Mouse (Mus musculus) cerebellum, adult 18-20 months (tissue): ENCODE measurements around the gene Olfr957.

Experiments used
- DNase-seq, 2 experiments: peaks; one replicate each; pipeline ENCODE4 v3.0.0; 2021

Olfr957 gene

GRCm38 (mm10) chr9:39515531-39515930 lies at the start of gene Olfr957:
TSS of gene Olfr957 (minus strand) at chr9:39515809.
- no peak for DNase-seq

DNA sequence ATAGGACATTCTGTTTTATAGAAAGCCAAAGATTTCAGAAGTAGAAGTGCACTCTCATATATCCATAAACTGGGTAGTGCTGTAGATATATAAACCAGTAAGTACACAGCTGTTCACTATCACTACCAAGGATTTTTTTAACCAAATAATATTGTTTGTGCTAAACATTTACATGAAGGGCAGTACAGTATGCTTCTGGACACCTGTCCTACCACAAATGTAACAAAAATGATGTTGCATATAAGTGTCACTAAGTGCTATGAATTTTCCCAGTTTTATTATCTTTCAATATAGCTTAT lies 42.7 kb upstream of the Olfr957 start:
- DNase-seq: no peak

DNA sequence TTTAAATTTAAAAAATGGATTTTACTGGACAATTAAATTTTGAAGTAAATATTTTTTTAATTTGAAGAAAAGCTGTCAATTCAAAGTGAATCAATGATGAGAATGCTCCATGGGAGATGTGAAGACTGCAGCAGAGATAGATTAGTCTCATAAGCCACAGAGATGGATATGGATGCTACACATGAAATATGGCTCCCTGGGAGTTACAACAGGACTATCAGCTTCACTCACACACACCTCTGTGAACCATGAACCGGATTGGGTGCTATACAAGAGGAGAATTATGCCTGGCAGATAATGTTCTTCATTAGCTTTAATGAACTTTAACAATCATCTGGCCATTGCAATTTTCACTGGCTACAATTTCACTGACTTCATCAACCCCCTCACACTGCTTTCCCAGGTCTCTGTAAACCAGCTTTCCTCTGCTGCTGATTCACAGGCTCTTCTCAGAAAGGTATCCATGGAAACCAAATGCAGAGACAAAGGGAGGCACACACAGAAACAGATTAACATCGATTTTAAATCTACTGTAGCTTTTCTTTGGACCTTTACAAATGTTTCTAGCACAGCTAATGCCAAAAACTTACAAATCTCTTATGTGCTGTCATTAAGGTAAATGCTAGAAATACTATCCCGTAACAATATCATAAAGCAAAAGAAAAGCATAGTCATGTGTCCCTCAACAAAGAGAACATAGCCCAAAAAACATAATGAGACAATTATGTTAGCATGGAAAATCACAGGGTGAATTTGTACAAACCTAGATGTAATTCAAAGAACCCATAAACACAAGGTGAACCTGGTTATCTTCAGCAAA lies 42.1 kb upstream of the Olfr957 start:
- DNase-seq: no peak

DNA sequence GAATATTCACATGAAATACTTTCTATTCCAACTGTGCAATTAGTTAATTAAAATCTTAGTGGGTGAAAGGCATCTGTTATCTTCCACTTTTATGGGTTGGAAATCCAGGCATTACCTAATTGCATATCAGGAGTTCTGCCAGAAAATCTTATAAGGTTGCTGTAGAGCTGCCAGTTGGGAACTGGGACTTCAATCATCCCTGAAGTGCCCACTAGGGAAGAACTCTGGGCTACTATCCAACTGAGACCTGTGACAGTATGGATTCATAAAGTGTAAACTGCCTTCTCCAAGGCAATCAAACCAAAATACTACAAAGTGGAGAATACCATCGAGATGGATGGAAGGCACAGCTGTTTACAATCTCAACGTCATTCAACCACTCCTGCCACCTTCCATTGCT lies 38.3 kb upstream of the Olfr957 start, which contains the start of gene Olfr958:
Gene Olfr958, minus strand, starts transcription at position 109 of the 400 bp plus-strand sequence.
- DNase-seq: no peak

DNA sequence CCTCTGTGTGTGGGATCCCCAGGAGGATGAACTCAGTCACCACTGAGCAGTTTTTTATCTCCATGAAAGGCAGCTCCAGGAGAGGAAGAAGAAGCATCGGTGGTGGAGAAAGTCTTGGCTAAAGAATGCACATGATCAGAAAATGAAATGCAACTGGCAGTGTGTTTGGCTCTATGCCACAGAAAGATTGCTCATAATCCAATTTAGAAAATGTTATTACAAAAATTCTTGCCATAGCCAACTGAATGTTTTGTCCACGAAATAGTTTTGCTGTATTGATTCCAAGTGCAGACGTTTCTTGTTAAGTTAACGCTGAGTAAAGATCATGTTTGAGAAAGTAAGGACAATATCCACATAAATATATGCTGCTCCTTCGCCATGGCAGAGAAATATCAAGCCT lies 35.2 kb upstream of the Olfr957 start:
- DNase-seq: no peak

- no peak for DNase-seq
Measured at GRCm38 (mm10) chr9:39523616-39524285, 8.1 kb upstream of the Olfr957 start.

DNA sequence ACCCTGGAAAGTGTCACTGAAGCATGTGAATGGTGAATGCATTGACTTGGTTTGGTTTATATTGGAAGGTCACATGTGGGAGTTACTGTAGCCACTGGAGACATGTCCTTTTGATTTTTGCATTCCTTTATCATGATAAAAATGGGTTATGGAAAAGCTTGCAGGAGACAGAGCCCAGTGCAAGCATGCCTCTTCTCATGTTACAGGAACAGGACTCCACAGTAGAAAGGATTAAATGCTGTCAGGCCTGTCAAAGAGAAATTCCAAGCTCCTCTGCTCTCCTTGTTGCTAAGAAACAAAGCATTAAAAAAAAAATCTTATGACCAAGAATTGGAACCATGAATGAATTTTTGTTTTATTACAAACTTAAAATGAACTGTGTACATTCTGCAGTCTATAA lies 3.0 kb upstream of the Olfr957 start:
- no peak for DNase-seq

- no peak for DNase-seq
Measured at GRCm38 (mm10) chr9:39509412-39509811, 6.2 kb downstream of the Olfr957 start.

DNA sequence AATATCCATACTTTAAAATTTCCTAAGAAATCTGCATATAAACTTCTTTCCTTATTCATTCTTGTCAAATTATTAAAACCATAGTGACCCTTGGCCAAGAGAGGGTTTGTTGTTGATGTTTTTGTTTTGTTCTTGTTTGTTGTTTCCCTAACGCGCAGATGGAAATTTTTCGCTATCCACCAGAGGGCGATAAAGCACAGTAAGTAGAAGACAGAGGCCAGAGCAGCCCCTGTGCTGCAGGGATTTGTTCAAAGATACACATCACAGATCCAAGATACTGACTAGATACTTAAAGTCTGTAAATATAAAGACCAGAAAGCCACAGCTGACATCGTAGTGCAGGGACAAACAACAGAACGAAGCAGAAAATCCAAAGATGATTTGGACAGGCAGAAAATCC lies 6.6 kb downstream of the Olfr957 start:
- peak; percentile 20 to 30 for DNase-seq

GRCm38 (mm10) chr9:39493895-39494294 lies 21.7 kb downstream of the Olfr957 start, which contains the start of gene Olfr44:
TSS of gene Olfr44 (minus strand) at chr9:39493995.
- DNase-seq: no peak

- no peak for DNase-seq
Measured at GRCm38 (mm10) chr9:39471844-39472243, 43.8 kb downstream of the Olfr957 start, which contains the start of gene Olfr955. TSS of gene Olfr955 (minus strand) at chr9:39471944.
